Mouse (Mus musculus) neural tube, embryonic 14.5 days (tissue): Measurements from ENCODE around the gene Hba-x. TPM values are rescaled to one million over a fixed set of nuclear protein-coding genes. Genes with fewer than 3 reads are reported as not detected.

Source experiments
- ATAC-seq: fragments of 200-750 bp; cut with Nextera tagmentation; 2 replicates; pipeline ENCODE4 v1.8.0; 2017; ENCODE audit warnings: low read depth, mild to moderate bottlenecking, moderate TSS enrichment, moderate library complexity
- H3K27ac ChIP-seq: fragments of 300-500 bp; sonication (generic); 2 replicates; pipeline ENCODE4 v1.5.1; 2014; ENCODE audit warnings: low read depth, mild to moderate bottlenecking, control low read depth, low read length, moderate library complexity, mixed read lengths
- H3K27me3 ChIP-seq: fragments of 300-500 bp; sonication (generic); 2 replicates; pipeline ENCODE4 v1.6.1; 2014; ENCODE audit warnings: low read length; ENCODE audit not compliant: control insufficient read depth, insufficient read depth
- H3K36me3 ChIP-seq: fragments of 300-500 bp; sonication (generic); 2 replicates; pipeline ENCODE4 v1.6.1; 2014; ENCODE audit warnings: low read length, mixed read lengths; ENCODE audit not compliant: control insufficient read depth, insufficient read depth
- H3K4me1 ChIP-seq: fragments of 300-500 bp; sonication (generic); 2 replicates; pipeline ENCODE4 v1.6.1; 2014; ENCODE audit warnings: low read length; ENCODE audit not compliant: control insufficient read depth, insufficient read depth
- H3K4me2 ChIP-seq: fragments of 300-500 bp; sonication (generic); 2 replicates; pipeline ENCODE4 v1.6.1; 2014; ENCODE audit warnings: mild to moderate bottlenecking, low read depth, low read length, control low read depth
- H3K4me3 ChIP-seq: fragments of 300-500 bp; sonication (generic); 2 replicates; pipeline ENCODE4 v1.5.1; 2014; ENCODE audit warnings: low read depth, low read length, control low read depth, mixed read lengths
- H3K9ac ChIP-seq: fragments of 300-500 bp; sonication (generic); replicated peaks from 2 replicates; pipeline ENCODE4 v1.6.1; 2014; ENCODE audit warnings: low read depth, mild to moderate bottlenecking, control low read depth, low read length, mixed read lengths
- H3K9me3 ChIP-seq: fragments of 300-500 bp; sonication (generic); 2 replicates; pipeline ENCODE4 v1.6.1; 2016; ENCODE audit warnings: low read length; ENCODE audit not compliant: control insufficient read depth
- WGBS: fragments of 180-500 bp; shearing (Covaris S2); extraction: QIAGEN DNeasy Blood & Tissue Kit; methylation state at CpG from one replicate; pipeline ENCODE4 v1.1.7; 2014; 5-methylcytosine and 5-hydroxymethylcytosine counted together
- polyA plus RNA-seq: library from polyadenylated mRNA; unstranded; fragments of >200 nt; fragmentation: Nextera tagmentation; extraction: Ambion mirVana; gene quantifications from 2 replicates; pipeline ENCODE4 v1.2.1, GENCODE M21; 2014

Hba-x gene
- polyA plus RNA-seq, 1 experiment from 2014 or later, result 43.2 TPM

GRCm38 (mm10) chr11:32321196-32321565 lies 45.0 kb downstream of the Hba-x start:
- no peak overlapping the region for H3K27ac ChIP-seq
- no peak for ATAC-seq
- H3K4me1 ChIP-seq, result no peaks in the 10 kb centered on the region
- no peaks in the 10 kb centered on the region for H3K9me3 ChIP-seq
- H3K27me3 ChIP-seq, result no peaks in the 10 kb centered on the region
- no peak overlapping the region for H3K4me2 ChIP-seq
- H3K4me3 ChIP-seq, result no peak overlapping the region
- H3K36me3 ChIP-seq, result no peaks in the 10 kb centered on the region
- H3K9ac ChIP-seq, result no peak overlapping the region
- 45% methylated on average over 8 of the region's 8 CpGs for WGBS

DNA sequence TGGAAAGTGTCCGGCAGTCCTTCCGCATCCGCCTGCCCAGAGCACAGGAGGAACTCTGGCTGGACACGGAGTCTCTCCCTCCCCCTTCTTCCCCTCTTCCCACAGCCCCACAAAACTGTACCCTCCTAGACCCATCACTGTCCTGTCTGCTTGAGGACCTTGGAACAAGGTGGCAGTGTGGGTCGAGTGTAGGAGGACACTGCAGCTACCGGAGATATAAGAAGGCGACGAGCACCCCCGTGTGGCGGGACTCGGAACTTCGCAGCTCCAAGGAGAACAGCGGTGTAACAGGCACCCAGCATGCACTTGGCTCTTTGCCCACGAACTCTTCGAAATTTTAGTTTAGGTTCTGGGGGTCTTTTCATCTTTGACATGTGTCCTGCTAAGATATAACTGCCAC lies 48.4 kb downstream of the Hba-x start:
- H3K36me3 ChIP-seq, result no peaks in the 10 kb centered on the region
- 11% methylated on average over 15 of the region's 15 CpGs for WGBS
- no peak overlapping the region for H3K4me3 ChIP-seq
- no peak overlapping the region for H3K27ac ChIP-seq
- H3K4me1 ChIP-seq, result no peaks in the 10 kb centered on the region
- H3K9ac ChIP-seq, result no peak overlapping the region
- no peaks in the 10 kb centered on the region for H3K27me3 ChIP-seq
- no peaks in the 10 kb centered on the region for H3K9me3 ChIP-seq
- ATAC-seq, result peak; percentile 90
- no peak overlapping the region for H3K4me2 ChIP-seq

Other genes with a start within 250 kb of the Hba-x start
- gene Il9r, start 76.1 kb upstream of the Hba-x start, polyA plus RNA-seq, result 0.05 TPM in 1 of 2 replicates, not detected in the other
- 42.6 and 47.1 TPM in 2 replicates for gene Snrnp25, start 71.0 kb upstream of the Hba-x start, polyA plus RNA-seq
- 12.5 and 21.5 TPM in 2 replicates for gene Rhbdf1, start 54.1 kb upstream of the Hba-x start, polyA plus RNA-seq
- 36.7 and 43.0 TPM in 2 replicates for gene Mpg, start 49.9 kb upstream of the Hba-x start, polyA plus RNA-seq
- gene Nprl3, start 8.7 kb upstream of the Hba-x start, polyA plus RNA-seq, result 32.7 and 38.3 TPM in 2 replicates
- gene Hba-a1, start 7.1 kb downstream of the Hba-x start, polyA plus RNA-seq, result 2,197 and 2,350 TPM in 2 replicates
- gene Hbq1b, start 10.6 kb downstream of the Hba-x start, polyA plus RNA-seq, result 0.96 and 2.7 TPM in 2 replicates
- gene Hba-a2, start 20.1 kb downstream of the Hba-x start, polyA plus RNA-seq, result 5,205 and 6,030 TPM in 2 replicates
- gene Hbq1a, start 23.7 kb downstream of the Hba-x start, polyA plus RNA-seq, result 1.9 TPM in 1 of 2 replicates, not detected in the other
- 21.3 and 23.1 TPM in 2 replicates for gene Sh3pxd2b, start 71.4 kb downstream of the Hba-x start, polyA plus RNA-seq
- gene Ubtd2, start 179.0 kb downstream of the Hba-x start, polyA plus RNA-seq, result 52.5 and 55.5 TPM in 2 replicates